ENCODE assay signal across 16 mouse cellular contexts in the genomic region with DNA sequence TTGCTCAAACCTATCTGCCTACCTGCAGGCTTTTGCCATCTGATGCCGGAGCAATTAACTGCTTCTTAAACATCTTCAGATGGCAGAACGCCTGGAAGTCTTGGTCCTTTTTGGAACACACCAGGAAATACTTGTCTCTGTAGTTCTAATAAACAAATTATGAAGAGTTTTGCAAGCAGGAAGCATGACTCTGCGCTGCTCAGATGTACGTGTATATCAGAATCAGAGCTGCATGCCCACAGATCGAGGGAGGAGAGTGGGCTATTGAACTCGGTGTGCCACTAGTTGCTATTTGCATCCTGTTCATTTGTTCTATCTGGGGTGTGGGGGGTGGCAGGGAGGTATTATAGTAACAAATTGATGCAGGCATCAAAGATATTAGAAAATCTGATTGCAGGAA.
"Had no signal": no experiment of that assay in that cellular context is flagged by ENCODE, and none has a peak within 500 bp of the region (broad histone marks: within the 10 kb centered on the region; RNA-seq: fewer than 3 reads in every experiment).

No protein-coding gene starts in this region.

- H3K9ac ChIP-seq: limb, embryonic 13.5 days; liver, embryonic 13.5 days; stomach, embryonic 15.5 days had no signal

- H3K27me3 ChIP-seq: stomach, embryonic 15.5 days had no signal

- H3K4me1 ChIP-seq: limb, embryonic 13.5 days; liver, embryonic 13.5 days; stomach, embryonic 15.5 days had no signal

- ATAC-seq: intestine, postnatal 0 days had no signal

- H3K4me2 ChIP-seq: limb, embryonic 13.5 days; liver, embryonic 13.5 days; midbrain, embryonic 11.5 days; stomach, embryonic 15.5 days had no signal

- DNase-seq: kidney, adult 2 months; kidney, postnatal 36 days; left cerebral cortex, postnatal 4 days; liver, embryonic 13.5 days; lung, adult 2 months; lung, postnatal 14 days; lung, postnatal 4 days; midbrain, embryonic 14.5 days; thymus, adult 2 months; thymus, postnatal 14 days; thymus, postnatal 4 days had no signal

- H3K36me3 ChIP-seq: limb, embryonic 13.5 days; liver, embryonic 13.5 days; stomach, embryonic 15.5 days had no signal

- H3K9me3 ChIP-seq: limb, embryonic 13.5 days; liver, embryonic 13.5 days; stomach, embryonic 15.5 days had no signal

- H3K4me3 ChIP-seq: limb, embryonic 13.5 days; liver, embryonic 13.5 days; stomach, embryonic 15.5 days had no signal

- H3K27ac ChIP-seq: kidney, postnatal 0 days; limb, embryonic 13.5 days; liver, embryonic 13.5 days; stomach, embryonic 15.5 days had no signal
